ENCODE assay signal across 21 mouse cellular contexts in genomic region chr13:114055686-114056085, GRCm38 (mm10).
DNase-seq lines count a peak whose midpoint lies in the region; ATAC-seq lines count a peak whose summit lies in the region.
"Had no signal": no experiment of that assay in that cellular context is flagged by ENCODE, and none has a peak within 500 bp of the region (broad histone marks: within the 10 kb centered on the region; RNA-seq: fewer than 3 reads in every experiment).

No protein-coding gene starts in this region.

- ATAC-seq in hindbrain, embryonic 14.5 days (ENCODE audit: low FRiP score), result 0 out of 2 replicates have a peak, but pooled peaks have one; percentile 27
- no peak for ATAC-seq in hindbrain, embryonic 12.5 days (ENCODE audit: low FRiP score)
- ATAC-seq: forebrain, embryonic 14.5 days; intestine, postnatal 0 days; liver, postnatal 0 days had no signal

- no peaks in the 10 kb centered on the region for H3K36me3 ChIP-seq in hindbrain, embryonic 14.5 days (replicated peaks; ENCODE audit: control insufficient read depth, insufficient read depth)
- no peaks in the 10 kb centered on the region for H3K36me3 ChIP-seq in hindbrain, embryonic 12.5 days
- H3K36me3 ChIP-seq: embryonic facial prominence, embryonic 13.5 days; heart, embryonic 15.5 days; hindbrain, embryonic 15.5 days had no signal

- no peak overlapping the region for H3K4me3 ChIP-seq in hindbrain, embryonic 14.5 days (replicated peaks; ENCODE audit: low read length)
- H3K4me3 ChIP-seq in hindbrain, embryonic 12.5 days, result no peak overlapping the region
- H3K4me3 ChIP-seq: embryonic facial prominence, embryonic 13.5 days; heart, embryonic 15.5 days; hindbrain, embryonic 15.5 days had no signal

- H3K4me1 ChIP-seq in hindbrain, embryonic 14.5 days (replicated peaks; ENCODE audit: control insufficient read depth, insufficient read depth, low read length), result no peaks in the 10 kb centered on the region
- peaks cover 16% of the 10 kb centered on the region for H3K4me1 ChIP-seq in hindbrain, embryonic 12.5 days
- H3K4me1 ChIP-seq: embryonic facial prominence, embryonic 13.5 days; heart, embryonic 15.5 days had no signal

- DNase-seq in hindbrain, embryonic 14.5 days (ENCODE audit: low spot score), result no peak
- DNase-seq in brain, adult 2 months (ENCODE audit: low read depth, low spot score), result peak; percentile 52
- peak; percentile 31 to 48 for DNase-seq in cerebellum, adult 18-20 months
- peak; percentile 68 to 78 for DNase-seq in cerebellum, postnatal 25 days
- DNase-seq in left cerebral cortex, adult 11 months (ENCODE audit: low spot score), result no peak
- no peak for DNase-seq in kidney, adult 11 months
- DNase-seq: adrenal gland, postnatal 36 days; gastrocnemius, postnatal 25 days; liver; liver, postnatal 0 days; lung, postnatal 10 days; right cerebral cortex, adult 18-20 months; thymus, postnatal 36 days had no signal

- no peaks in the 10 kb centered on the region for H3K9me3 ChIP-seq in hindbrain, embryonic 14.5 days (ENCODE audit: control insufficient read depth, low read length)
- H3K9me3 ChIP-seq in hindbrain, embryonic 12.5 days (replicated peaks), result no peaks in the 10 kb centered on the region
- H3K9me3 ChIP-seq: embryonic facial prominence, embryonic 13.5 days; G1E; heart, embryonic 15.5 days; hindbrain, embryonic 15.5 days had no signal

- H3K27me3 ChIP-seq in hindbrain, embryonic 14.5 days (ENCODE audit: control insufficient read depth, insufficient read depth, low read length), result no peaks in the 10 kb centered on the region
- no peaks in the 10 kb centered on the region for H3K27me3 ChIP-seq in hindbrain, embryonic 12.5 days
- H3K27me3 ChIP-seq: embryonic facial prominence, embryonic 13.5 days; heart, embryonic 15.5 days; hindbrain, embryonic 15.5 days had no signal

- 50% methylated on average over 9 of the region's 9 CpGs for WGBS in hindbrain, embryonic 14.5 days
- WGBS in hindbrain, embryonic 12.5 days, result 64% methylated on average over 9 of the region's 9 CpGs

- H3K4me2 ChIP-seq in hindbrain, embryonic 14.5 days (replicated peaks), result no peak overlapping the region
- H3K4me2 ChIP-seq in hindbrain, embryonic 12.5 days (replicated peaks), result no peak overlapping the region
- H3K4me2 ChIP-seq: embryonic facial prominence, embryonic 13.5 days; heart, embryonic 15.5 days; hindbrain, embryonic 15.5 days had no signal

- H3K9ac ChIP-seq in hindbrain, embryonic 14.5 days, result no peak overlapping the region
- H3K9ac ChIP-seq in hindbrain, embryonic 12.5 days, result no peak overlapping the region
- H3K9ac ChIP-seq: embryonic facial prominence, embryonic 13.5 days; heart, embryonic 15.5 days; hindbrain, embryonic 15.5 days; liver, postnatal 0 days had no signal

- no peak overlapping the region for H3K27ac ChIP-seq in hindbrain, embryonic 14.5 days
- H3K27ac ChIP-seq in hindbrain, embryonic 12.5 days, result no peak overlapping the region
- H3K27ac ChIP-seq: embryonic facial prominence, embryonic 13.5 days; heart, embryonic 15.5 days; hindbrain, embryonic 15.5 days; kidney, postnatal 0 days had no signal

Comparison
In these comparisons a context has a peak if more than half of its experiments do, and no peak if none do; other contexts are left out.
1. DNase-seq: peak in brain, adult 2 months (single experiment), cerebellum, adult 18-20 months (2 of 2) and cerebellum, postnatal 25 days (2 of 2); none in hindbrain, embryonic 14.5 days (single experiment), left cerebral cortex, adult 11 months (single experiment) and kidney, adult 11 months (single experiment).